Comparison of ENCODE assay signal across 8 mouse cellular contexts in genomic region chr2:20943222-20943621, GRCm38 (mm10). TPM values are rescaled to one million over a fixed set of nuclear protein-coding genes. Genes with fewer than 3 reads are reported as not detected.
DNase-seq lines count a peak whose midpoint lies in the region; ATAC-seq lines count a peak whose summit lies in the region.

No protein-coding gene starts in this region.

- no peaks in the 10 kb centered on the region for H3K36me3 ChIP-seq in forebrain, embryonic 15.5 days
- no peaks in the 10 kb centered on the region for H3K36me3 ChIP-seq in midbrain, embryonic 16.5 days (ENCODE audit: control insufficient read depth, insufficient read depth, low read length)

- H3K4me3 ChIP-seq in forebrain, embryonic 15.5 days = no peak overlapping the region
- no peak overlapping the region for H3K4me3 ChIP-seq in midbrain, embryonic 16.5 days (ENCODE audit: low read depth, low read length)

- no peaks in the 10 kb centered on the region for H3K9me3 ChIP-seq in forebrain, embryonic 15.5 days
- H3K9me3 ChIP-seq in midbrain, embryonic 16.5 days (replicated peaks; ENCODE audit: control insufficient read depth, low read length, poor library complexity, severe bottlenecking) = no peaks in the 10 kb centered on the region

- H3K9ac ChIP-seq in forebrain, embryonic 15.5 days (replicated peaks) = 0 out of 2 replicates have a peak overlapping the region, but pooled peaks have one; percentile 1
- 0 out of 2 replicates have a peak overlapping the region, but pooled peaks have one; percentile 25 for H3K9ac ChIP-seq in midbrain, embryonic 16.5 days (ENCODE audit: low read depth, low read length)

- ATAC-seq in forebrain, embryonic 15.5 days (replicated peaks) = peak; percentile 77
- ATAC-seq in midbrain, embryonic 16.5 days = peak; percentile 73

- H3K27me3 ChIP-seq in forebrain, embryonic 15.5 days = no peaks in the 10 kb centered on the region
- no peaks in the 10 kb centered on the region for H3K27me3 ChIP-seq in midbrain, embryonic 16.5 days (ENCODE audit: control insufficient read depth, insufficient read depth, low read depth, low read length)

- H3K4me2 ChIP-seq in forebrain, embryonic 15.5 days (replicated peaks) = peak overlapping the region; percentile 7; the same call in 1 of the 2 replicates
- H3K4me2 ChIP-seq in midbrain, embryonic 16.5 days (ENCODE audit: low read length) = no peak overlapping the region; the same call in 1 of the 2 replicates

- H3K4me1 ChIP-seq in forebrain, embryonic 15.5 days = peaks cover 45% of the 10 kb centered on the region
- peaks cover 27% of the 10 kb centered on the region for H3K4me1 ChIP-seq in midbrain, embryonic 16.5 days (ENCODE audit: control insufficient read depth, insufficient read depth, low read length)

- WGBS in forebrain, embryonic 15.5 days = 3% methylated on average over 5 of the region's 5 CpGs
- WGBS in midbrain, embryonic 16.5 days = 2% methylated on average over 5 of the region's 5 CpGs

- peak; percentile 46 to 48 for DNase-seq in frontal cortex, postnatal 36 days (ENCODE audit: low spot score in 2 of 2)
- DNase-seq in frontal cortex, postnatal 14 days (ENCODE audit: low spot score in 2 of 2) = no peak
- DNase-seq in 3T3-L1 (ENCODE audit: low read depth, low spot score) = peak; percentile 82
- DNase-seq in c-Kit-positive CD71-positive TER-119-positive erythroid progenitor cells, embryonic 14.5 days (ENCODE audit: low spot score) = peak; percentile 47
- DNase-seq in kidney, postnatal 14 days = peak; percentile 16
- DNase-seq in spleen, postnatal 4 days (ENCODE audit: low spot score in 2 of 2) = no peak

- H3K27ac ChIP-seq in forebrain, embryonic 15.5 days (replicated peaks) = peak overlapping the region; percentile 63
- 0 out of 2 replicates have a peak overlapping the region, but pooled peaks have one; percentile 11 for H3K27ac ChIP-seq in midbrain, embryonic 16.5 days (ENCODE audit: low read length)

RNA-seq across cellular contexts. Expression of gene Arhgap21, which starts 25.5 kb away (rescaled TPM):
- 41.5 and 42.3 TPM in 2 replicates for polyA plus RNA-seq in forebrain, embryonic 15.5 days (2015; fragmentation: Nextera tagmentation; extraction: Ambion mirVana)
- 40.9 and 41.7 TPM in 2 replicates for polyA plus RNA-seq in midbrain, embryonic 16.5 days (2015; fragmentation: Nextera tagmentation; extraction: Ambion mirVana)

Comparison
In these comparisons a context has a peak if more than half of its experiments do, and no peak if none do; other contexts are left out.
1. DNase-seq: peak in frontal cortex, postnatal 36 days (2 of 2), 3T3-L1 (single experiment), c-Kit-positive CD71-positive TER-119-positive erythroid progenitor cells, embryonic 14.5 days (single experiment) and kidney, postnatal 14 days (single experiment); none in frontal cortex, postnatal 14 days (0 of 2) and spleen, postnatal 4 days (0 of 2).